Mouse (Mus musculus) heart, adult 2 months (tissue): ENCODE results near the gene Gm28051. TPM values are rescaled to one million over a fixed set of nuclear protein-coding genes. Genes with fewer than 3 reads are reported as not detected.

Experiments
- DNase-seq, 2 experiments: peaks; one replicate each; pipeline ENCODE4 v3.0.0; 2021
- H3K27ac ChIP-seq: fragments of 200-600 bp; 2 replicates; pipeline ENCODE4 v1.8.1; 2022
- H3K27me3 ChIP-seq: fragments of 200-500 bp; 2 replicates; pipeline ENCODE4 v1.6.1; 2012; ENCODE audit warnings: mild to moderate bottlenecking, low read length, inconsistent platforms, mixed read lengths; ENCODE audit not compliant: control insufficient read depth, insufficient read depth
- H3K36me3 ChIP-seq: fragments of 200-500 bp; 2 replicates; pipeline ENCODE4 v1.6.1; 2012; ENCODE audit warnings: low read length, inconsistent platforms; ENCODE audit not compliant: control insufficient read depth, insufficient read depth
- H3K4me1 ChIP-seq: fragments of 200-500 bp; 2 replicates; pipeline ENCODE4 v1.6.1; 2011; ENCODE audit warnings: low read length; ENCODE audit not compliant: control insufficient read depth, insufficient read depth
- H3K4me3 ChIP-seq: fragments of 200-600 bp; 2 replicates; pipeline ENCODE4 v1.8.1; 2022
- H3K79me2 ChIP-seq: fragments of 200-500 bp; replicated peaks from 2 replicates; pipeline ENCODE4 v1.6.1; 2012; ENCODE audit warnings: mild to moderate bottlenecking, inconsistent platforms, low read length, moderate library complexity, mixed read lengths; ENCODE audit not compliant: control insufficient read depth, insufficient read depth
- H3K9ac ChIP-seq: fragments of 200-500 bp; 2 replicates; pipeline ENCODE4 v1.6.1; 2012; ENCODE audit warnings: low read depth, mild to moderate bottlenecking, control low read depth, inconsistent platforms, low read length, mixed read lengths
- CTCF ChIP-seq: fragments of 200-600 bp; IDR thresholded peaks from 2 replicates; pipeline ENCODE4 v1.8.1; 2022; ENCODE audit warnings: antibody characterized with exemption, mild to moderate bottlenecking, moderate library complexity
- EP300 ChIP-seq: fragments of 200-500 bp; IDR thresholded peaks from 2 replicates; pipeline ENCODE4 v1.6.1; 2011; ENCODE audit warnings: low read depth, low read length, control low read depth; ENCODE audit not compliant: insufficient read depth
- POLR2A ChIP-seq: fragments of 200-500 bp; IDR thresholded peaks from 2 replicates; pipeline ENCODE4 v1.6.1; 2011; ENCODE audit warnings: mild to moderate bottlenecking, low read depth, low read length, control low read depth; ENCODE audit not compliant: insufficient read depth
- WGBS: fragments of 180-500 bp; shearing (Covaris S2); methylation state at CpG from one replicate; pipeline ENCODE4 v1.1.7; 2018; 5-methylcytosine and 5-hydroxymethylcytosine counted together
- intact Hi-C: fragments of 180-260 bp; cut with DNase I; formaldehyde crosslinking; loops from one replicate; pipeline ENCODE4 v1.15.1; 2025
- polyA plus RNA-seq: library from polyadenylated mRNA; depleted of rRNA; stranded (reverse); fragments of >200 nt; gene quantifications from 2 replicates; pipeline ENCODE4 v1.2.3, GENCODE M21; 2012
- total RNA-seq, 2 experiments: library from RNA; stranded (reverse); gene quantifications; 2 replicates each; pipeline ENCODE4 v1.2.3; 2021

Gene Gm28051
- total and polyA plus RNA-seq, 3 experiments = not detected

DNA sequence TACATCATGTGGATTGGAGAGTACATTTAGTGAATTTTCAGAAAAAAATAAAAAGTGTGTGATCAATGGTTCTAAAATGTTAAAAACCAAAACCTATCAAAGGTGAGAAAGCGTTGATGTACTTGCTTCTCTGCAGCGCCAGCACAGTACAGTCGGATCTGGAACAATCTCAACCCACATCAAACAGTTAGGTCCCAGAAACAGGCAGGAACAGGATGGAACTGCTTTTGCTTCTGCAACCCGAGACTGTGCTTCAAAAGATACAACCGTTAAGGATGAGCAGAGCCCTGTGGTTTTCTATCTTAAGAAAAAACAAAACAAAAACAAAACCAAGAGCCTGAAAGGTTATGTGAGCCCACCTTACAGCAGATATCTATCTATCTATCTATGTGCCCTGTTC lies 25.3 kb upstream of the Gm28051 start:
- 86% methylated on average over 5 of the region's 5 CpGs for WGBS
- TF ChIP-seq CTCF = no peak
- TF ChIP-seq EP300 = no peak
- no peak for TF ChIP-seq POLR2A
- Histone ChIP-seq H3K4me1 (no peaks in the 10 kb centered on the region), H3K27ac (no peak overlapping the region), H3K4me3 (no peak overlapping the region), H3K9ac (no peak overlapping the region), H3K36me3 (no peaks in the 10 kb centered on the region; the same call in 1 of the 2 replicates), H3K79me2 (no peaks in the 10 kb centered on the region), H3K27me3 (no peaks in the 10 kb centered on the region)
- intact Hi-C loops = loop anchor here (10.0 kb wide), 1 partner anchor 282 kb away; no protein-coding TSS in a partner anchor
- DNase-seq = no peak

DNA sequence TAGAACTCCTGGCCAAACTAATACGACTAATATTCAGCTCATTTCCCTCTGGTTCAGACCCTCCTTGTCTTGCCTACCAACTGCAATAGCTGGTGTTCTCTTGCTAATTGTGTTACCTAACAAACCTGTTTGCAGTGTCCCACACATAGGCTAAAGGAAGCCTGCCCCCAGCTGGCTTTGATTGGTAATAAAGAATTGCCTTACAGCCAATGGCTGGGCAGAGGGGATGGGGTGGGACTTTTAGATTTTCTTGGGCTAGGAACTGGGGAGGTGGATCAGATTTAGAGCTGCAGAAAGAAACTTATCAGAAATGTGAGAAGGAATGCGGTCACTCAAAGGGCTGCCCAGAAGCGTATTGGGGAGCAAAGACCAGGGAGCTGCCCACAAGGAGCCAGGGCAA lies 21.9 kb upstream of the Gm28051 start:
- WGBS = 57% methylated on average over 3 of the region's 3 CpGs
- DNase-seq = no peak
- TF ChIP-seq CTCF (peak; percentile 44), POLR2A (no peak)
- Histone ChIP-seq H3K27me3 (no peaks in the 10 kb centered on the region), H3K4me3 (no peak overlapping the region), H3K4me1 (no peaks in the 10 kb centered on the region), H3K36me3 (no peaks in the 10 kb centered on the region), H3K9ac (no peak overlapping the region), H3K27ac (no peak overlapping the region), H3K79me2 (no peaks in the 10 kb centered on the region)
- intact Hi-C loops = no loop called here

DNA sequence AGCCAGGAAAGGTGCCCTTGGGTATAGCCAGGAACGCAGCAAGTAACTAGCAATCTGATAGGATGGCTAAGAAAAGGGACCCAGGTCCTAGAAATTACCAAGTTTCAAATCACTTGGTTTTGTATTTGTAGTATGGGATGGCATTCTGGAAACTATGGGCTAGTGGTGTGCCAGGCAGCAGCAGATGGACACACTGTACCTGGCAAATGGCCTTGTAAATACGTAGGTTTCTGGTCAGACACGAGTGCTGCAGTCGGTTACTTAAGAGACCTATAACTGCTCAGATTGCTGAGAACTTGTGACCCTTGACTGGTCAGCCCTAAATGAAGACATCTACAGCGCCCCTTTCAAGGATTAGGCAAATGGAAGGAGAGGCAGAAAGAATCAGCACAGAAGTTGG lies 20.6 kb upstream of the Gm28051 start:
- Histone ChIP-seq H3K27me3 (no peaks in the 10 kb centered on the region), H3K27ac (no peak overlapping the region), H3K4me1 (no peaks in the 10 kb centered on the region), H3K79me2 (no peaks in the 10 kb centered on the region), H3K9ac (no peak overlapping the region), H3K36me3 (no peaks in the 10 kb centered on the region), H3K4me3 (no peak overlapping the region)
- TF ChIP-seq POLR2A (no peak), CTCF (no peak), EP300 (no peak)
- intact Hi-C loops = no loop called here
- WGBS = 85% methylated on average over 5 of the region's 5 CpGs
- no peak for DNase-seq

DNA sequence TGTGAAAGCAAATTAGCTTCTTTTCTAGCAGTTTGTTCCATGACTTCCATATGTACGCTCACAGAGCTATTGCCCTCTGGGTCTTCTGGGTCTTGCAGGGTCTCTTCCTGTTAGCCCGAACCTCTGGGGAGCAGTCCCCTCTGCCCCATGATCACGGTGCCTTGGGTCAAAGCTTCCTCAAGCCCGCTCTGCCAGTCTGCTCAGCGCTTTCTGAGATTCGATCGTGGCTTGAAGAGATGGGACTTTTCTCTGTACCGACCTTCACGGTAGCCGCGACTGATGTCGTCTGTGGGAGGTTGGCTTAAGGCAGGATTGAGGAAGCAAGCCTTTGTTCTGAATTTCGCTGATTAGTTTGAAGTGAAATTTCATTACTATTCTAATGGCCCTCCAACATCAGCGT lies 18.5 kb upstream of the Gm28051 start:
- no peak for TF ChIP-seq EP300
- Histone ChIP-seq H3K79me2 (no peaks in the 10 kb centered on the region), H3K4me3 (no peak overlapping the region), H3K27me3 (no peaks in the 10 kb centered on the region), H3K36me3 (no peaks in the 10 kb centered on the region), H3K4me1 (no peaks in the 10 kb centered on the region), H3K27ac (no peak overlapping the region), H3K9ac (no peak overlapping the region)
- no peak for DNase-seq
- WGBS = 81% methylated on average over 14 of the region's 14 CpGs
- intact Hi-C loops = no loop called here

DNA sequence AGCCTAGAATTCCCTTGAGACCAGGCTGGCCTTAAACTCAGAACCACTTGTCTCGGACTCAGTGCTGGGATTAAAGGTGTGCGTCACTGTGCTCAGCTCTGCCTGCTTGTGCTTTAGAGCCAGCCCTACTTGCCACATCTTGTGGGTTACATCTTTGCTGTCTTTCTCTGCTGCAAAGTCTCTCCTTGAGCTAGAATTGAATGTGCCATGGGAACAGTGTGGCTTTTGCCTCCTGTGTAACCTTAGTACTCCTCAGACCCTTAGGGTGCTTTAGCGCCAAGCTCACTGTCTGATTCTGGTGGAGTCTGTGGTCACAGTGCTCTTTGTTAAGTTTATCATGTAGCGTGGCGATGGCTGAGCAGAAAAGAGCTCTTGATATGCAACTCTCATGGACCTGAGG lies 15.1 kb upstream of the Gm28051 start:
- TF ChIP-seq CTCF (no peak), EP300 (no peak), POLR2A (no peak)
- Histone ChIP-seq H3K27me3 (no peaks in the 10 kb centered on the region), H3K4me3 (no peak overlapping the region), H3K79me2 (no peaks in the 10 kb centered on the region), H3K27ac (no peak overlapping the region), H3K36me3 (no peaks in the 10 kb centered on the region), H3K4me1 (no peaks in the 10 kb centered on the region), H3K9ac (no peak overlapping the region)
- intact Hi-C loops = no loop called here
- WGBS = 92% methylated on average over 5 of the region's 5 CpGs
- DNase-seq = no peak

DNA sequence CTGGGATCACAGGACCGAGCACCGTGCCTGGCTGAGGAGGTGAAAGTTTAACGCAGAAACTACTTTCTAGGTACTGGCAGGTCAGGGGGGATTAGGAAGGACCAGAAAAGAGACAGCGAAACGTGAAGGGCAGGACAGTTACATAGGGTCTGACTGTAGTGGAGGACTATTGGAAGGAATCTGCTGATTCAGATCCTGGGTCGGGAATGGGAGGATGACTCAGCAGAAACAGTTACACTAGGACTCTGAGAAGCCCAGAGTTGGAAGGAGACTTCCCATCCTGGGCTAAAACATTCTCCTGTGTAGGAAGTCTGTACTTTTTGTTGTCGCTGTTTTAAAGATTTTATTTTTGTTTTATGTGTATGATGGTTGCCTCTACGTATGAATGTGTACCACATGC lies 14.0 kb upstream of the Gm28051 start:
- TF ChIP-seq POLR2A (no peak), EP300 (no peak), CTCF (no peak)
- Histone ChIP-seq H3K4me1 (no peaks in the 10 kb centered on the region), H3K79me2 (no peaks in the 10 kb centered on the region), H3K27me3 (no peaks in the 10 kb centered on the region), H3K27ac (no peak overlapping the region), H3K4me3 (no peak overlapping the region), H3K36me3 (no peaks in the 10 kb centered on the region), H3K9ac (no peak overlapping the region)
- 95% methylated on average over 8 of the region's 8 CpGs for WGBS
- intact Hi-C loops = no loop called here
- DNase-seq = no peak
